Mouse (Mus musculus): ENCODE data around the gene Tsen54.

DNA sequence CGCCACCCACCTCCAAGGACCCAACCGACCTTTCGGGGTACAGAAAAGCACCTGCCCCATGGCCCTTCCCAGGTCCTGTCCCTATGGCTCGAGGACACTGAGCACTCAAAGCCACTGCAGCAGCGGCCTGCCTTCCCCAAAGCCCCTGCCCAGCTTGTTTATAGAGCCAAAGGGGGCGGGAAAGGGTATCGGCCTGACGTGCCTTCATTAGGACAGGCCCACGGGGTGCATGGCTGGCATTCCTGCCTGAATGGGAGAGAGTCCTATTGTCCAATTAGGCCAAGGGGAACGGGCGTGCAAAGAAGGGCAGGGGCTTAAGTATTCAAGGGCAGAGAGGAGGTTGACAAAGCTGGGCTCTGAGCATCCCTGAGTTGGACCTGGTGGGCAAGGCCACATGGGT lies 6.6 kb upstream of the Tsen54 start:
- TF ChIP-seq CTCF (conservative IDR thresholded peaks at IDR 0.05; ENCODE audit: insufficient read depth, insufficient read length, low read depth, low read length): no peak
- TF ChIP-seq POLR2A (IDR thresholded peaks at IDR 0.05; ENCODE audit: low read depth, low read length): no peak
